Mouse (Mus musculus) E14TG2a.4 (cell line): ENCODE data around the gene Mt1.
"Not testable (repeated sequence)": the region's sequence is repeated elsewhere in the genome, so short reads cannot be mapped to it uniquely, and the experiment has no call there.

Source experiments
- CTCF ChIP-seq: conservative IDR thresholded peaks from 2 replicates; pipeline ENCODE4 v1.5.1; 2014; ENCODE audit warnings: low read length
- NANOG ChIP-seq: IDR thresholded peaks from 2 replicates; pipeline ENCODE4 v1.6.1; 2014; ENCODE audit warnings: borderline replicate concordance, low read length, mixed read lengths
- POU5F1 ChIP-seq: IDR thresholded peaks from 2 replicates; pipeline ENCODE4 v1.6.1; 2014; ENCODE audit warnings: low read length, borderline replicate concordance

GRCm38 (mm10) chr8:94165772-94166171 is 13.1 kb upstream of the Mt1 start:
- TF ChIP-seq CTCF, NANOG, POU5F1: not testable (repeated sequence)
